Mouse (Mus musculus): Measurements from ENCODE around the gene Slc16a2.

DNA sequence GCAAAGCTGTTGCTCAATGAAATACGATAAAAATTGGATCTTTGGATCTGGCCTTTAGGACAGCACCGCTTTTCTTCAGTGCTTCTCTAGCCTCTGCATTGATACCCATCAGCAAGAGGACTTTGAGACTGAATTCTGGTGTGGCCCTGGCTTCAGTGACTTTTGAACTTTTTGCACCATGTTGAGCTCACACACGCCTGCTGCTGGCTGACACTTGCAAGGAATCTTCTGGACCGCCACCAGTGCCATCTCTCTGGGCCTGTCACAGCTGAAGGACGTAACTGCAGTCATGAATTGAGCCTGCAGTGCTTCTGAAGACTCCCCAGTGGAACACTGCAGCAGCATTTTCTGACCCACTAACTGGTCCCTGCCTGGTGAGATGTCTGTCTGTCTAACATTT is 128.9 kb downstream of the Slc16a2 start:
- TF ChIP-seq CTCF (IDR thresholded peaks at IDR 0.05; ENCODE audit: borderline replicate concordance, insufficient read depth, low read depth, low read length) = no peak
- TF ChIP-seq POLR2A (IDR thresholded peaks at IDR 0.05; ENCODE audit: borderline replicate concordance, insufficient read depth, low read length) = no peak

All from cerebellum, adult 2 months (tissue).